Mouse (Mus musculus): ENCODE data around the gene Lsg1. TPM values are rescaled to one million over a fixed set of nuclear protein-coding genes. Genes with fewer than 3 reads are reported as not detected.

Lsg1 gene
- polyA plus RNA-seq, 1 experiment from 2014 or later, result 44.9 TPM

- H3K27ac ChIP-seq (ENCODE audit: low read depth, low read length), result no peak overlapping the region
- no peak overlapping the region for H3K4me2 ChIP-seq (ENCODE audit: low read length)
- H3K27me3 ChIP-seq (replicated peaks; ENCODE audit: control insufficient read depth, insufficient read depth, low read length), result no peaks in the 10 kb centered on the region
- 15% methylated on average over 6 of the region's 6 CpGs for WGBS
- H3K36me3 ChIP-seq (ENCODE audit: control insufficient read depth, insufficient read depth, low read length), result no peaks in the 10 kb centered on the region
- ATAC-seq, result no peak
- H3K4me3 ChIP-seq (ENCODE audit: low read length), result no peak overlapping the region
- H3K4me1 ChIP-seq (ENCODE audit: control insufficient read depth, insufficient read depth, low read depth, low read length), result no peaks in the 10 kb centered on the region
- no peak overlapping the region for H3K9ac ChIP-seq (ENCODE audit: low read depth, low read length)
- no peaks in the 10 kb centered on the region for H3K9me3 ChIP-seq (ENCODE audit: control insufficient read depth, low read length)
Observed at GRCm38 (mm10) chr16:30614705-30615317, 27.4 kb upstream of the Lsg1 start.

- no peak for ATAC-seq
- H3K9me3 ChIP-seq (ENCODE audit: control insufficient read depth, low read length), result no peaks in the 10 kb centered on the region
- 22% methylated on average over 5 of the region's 5 CpGs for WGBS
- no peaks in the 10 kb centered on the region for H3K4me1 ChIP-seq (ENCODE audit: control insufficient read depth, insufficient read depth, low read depth, low read length)
- H3K27me3 ChIP-seq (replicated peaks; ENCODE audit: control insufficient read depth, insufficient read depth, low read length), result no peaks in the 10 kb centered on the region
- H3K9ac ChIP-seq (ENCODE audit: low read depth, low read length), result no peak overlapping the region
- no peak overlapping the region for H3K4me2 ChIP-seq (ENCODE audit: low read length)
- no peak overlapping the region for H3K4me3 ChIP-seq (ENCODE audit: low read length)
- no peaks in the 10 kb centered on the region for H3K36me3 ChIP-seq (ENCODE audit: control insufficient read depth, insufficient read depth, low read length)
- H3K27ac ChIP-seq (ENCODE audit: low read depth, low read length), result no peak overlapping the region
Observed at GRCm38 (mm10) chr16:30614122-30614521, 26.7 kb upstream of the Lsg1 start.

GRCm38 (mm10) chr16:30613122-30613521 is 25.7 kb upstream of the Lsg1 start:
- no peak overlapping the region for H3K9ac ChIP-seq (ENCODE audit: low read depth, low read length)
- no peak overlapping the region for H3K27ac ChIP-seq (ENCODE audit: low read depth, low read length)
- no peaks in the 10 kb centered on the region for H3K9me3 ChIP-seq (ENCODE audit: control insufficient read depth, low read length)
- no peaks in the 10 kb centered on the region for H3K36me3 ChIP-seq (ENCODE audit: control insufficient read depth, insufficient read depth, low read length)
- H3K4me1 ChIP-seq (ENCODE audit: control insufficient read depth, insufficient read depth, low read depth, low read length), result no peaks in the 10 kb centered on the region
- ATAC-seq, result no peak
- no peak overlapping the region for H3K4me2 ChIP-seq (ENCODE audit: low read length)
- WGBS, result 88% methylated on average over 7 of the region's 7 CpGs
- H3K4me3 ChIP-seq (ENCODE audit: low read length), result no peak overlapping the region
- no peaks in the 10 kb centered on the region for H3K27me3 ChIP-seq (replicated peaks; ENCODE audit: control insufficient read depth, insufficient read depth, low read length)

- Histone ChIP-seq H3K27ac (ENCODE audit: low read depth, low read length) (no peak overlapping the region), H3K4me1 (ENCODE audit: control insufficient read depth, insufficient read depth, low read depth, low read length) (no peaks in the 10 kb centered on the region), H3K36me3 (ENCODE audit: control insufficient read depth, insufficient read depth, low read length) (no peaks in the 10 kb centered on the region), H3K9ac (ENCODE audit: low read depth, low read length) (no peak overlapping the region), H3K4me2 (ENCODE audit: low read length) (no peak overlapping the region), H3K9me3 (ENCODE audit: control insufficient read depth, low read length) (no peaks in the 10 kb centered on the region), H3K4me3 (ENCODE audit: low read length) (no peak overlapping the region), H3K27me3 (replicated peaks; ENCODE audit: control insufficient read depth, insufficient read depth, low read length) (no peaks in the 10 kb centered on the region)
- ATAC-seq, result no peak
- 83% methylated on average over 5 of the region's 5 CpGs for WGBS
Observed at GRCm38 (mm10) chr16:30611331-30611730, 23.9 kb upstream of the Lsg1 start.

GRCm38 (mm10) chr16:30607868-30608267 is 20.5 kb upstream of the Lsg1 start:
- ATAC-seq, result no peak
- no peak overlapping the region for H3K4me2 ChIP-seq (ENCODE audit: low read length)
- H3K27ac ChIP-seq (ENCODE audit: low read depth, low read length), result no peak overlapping the region
- H3K9ac ChIP-seq (ENCODE audit: low read depth, low read length), result no peak overlapping the region
- peaks cover 4% of the 10 kb centered on the region for H3K4me1 ChIP-seq (ENCODE audit: control insufficient read depth, insufficient read depth, low read depth, low read length)
- H3K27me3 ChIP-seq (replicated peaks; ENCODE audit: control insufficient read depth, insufficient read depth, low read length), result no peaks in the 10 kb centered on the region
- no peaks in the 10 kb centered on the region for H3K9me3 ChIP-seq (ENCODE audit: control insufficient read depth, low read length)
- no peaks in the 10 kb centered on the region for H3K36me3 ChIP-seq (ENCODE audit: control insufficient read depth, insufficient read depth, low read length)
- no peak overlapping the region for H3K4me3 ChIP-seq (ENCODE audit: low read length)
- 88% methylated on average over 3 of the region's 3 CpGs for WGBS

- 64% methylated on average over 6 of the region's 6 CpGs for WGBS
- no peak for ATAC-seq
- H3K4me3 ChIP-seq (ENCODE audit: low read length), result no peak overlapping the region
- no peak overlapping the region for H3K27ac ChIP-seq (ENCODE audit: low read depth, low read length)
- peaks cover 19% of the 10 kb centered on the region for H3K4me1 ChIP-seq (ENCODE audit: control insufficient read depth, insufficient read depth, low read depth, low read length)
- no peak overlapping the region; the same call in none of the 2 replicates for H3K9ac ChIP-seq (ENCODE audit: low read depth, low read length)
- H3K27me3 ChIP-seq (replicated peaks; ENCODE audit: control insufficient read depth, insufficient read depth, low read length), result peaks cover 8% of the 10 kb centered on the region
- H3K36me3 ChIP-seq (ENCODE audit: control insufficient read depth, insufficient read depth, low read length), result no peaks in the 10 kb centered on the region
- H3K4me2 ChIP-seq (ENCODE audit: low read length), result no peak overlapping the region
- no peaks in the 10 kb centered on the region for H3K9me3 ChIP-seq (ENCODE audit: control insufficient read depth, low read length)
Observed at GRCm38 (mm10) chr16:30605528-30605927, 18.1 kb upstream of the Lsg1 start.

- H3K27ac ChIP-seq (ENCODE audit: low read depth, low read length), result no peak overlapping the region
- no peak overlapping the region for H3K4me2 ChIP-seq (ENCODE audit: low read length)
- no peak for ATAC-seq
- 82% methylated on average over 7 of the region's 7 CpGs for WGBS
- H3K9me3 ChIP-seq (ENCODE audit: control insufficient read depth, low read length), result no peaks in the 10 kb centered on the region
- peaks cover 24% of the 10 kb centered on the region for H3K4me1 ChIP-seq (ENCODE audit: control insufficient read depth, insufficient read depth, low read depth, low read length)
- H3K27me3 ChIP-seq (replicated peaks; ENCODE audit: control insufficient read depth, insufficient read depth, low read length), result peaks cover 8% of the 10 kb centered on the region
- no peak overlapping the region for H3K4me3 ChIP-seq (ENCODE audit: low read length)
- H3K9ac ChIP-seq (ENCODE audit: low read depth, low read length), result no peak overlapping the region; the same call in 1 of the 2 replicates
- H3K36me3 ChIP-seq (ENCODE audit: control insufficient read depth, insufficient read depth, low read length), result no peaks in the 10 kb centered on the region
Observed at GRCm38 (mm10) chr16:30604807-30605137, 17.4 kb upstream of the Lsg1 start.

GRCm38 (mm10) chr16:30604061-30604806 is 16.8 kb upstream of the Lsg1 start:
- 77% methylated on average over 16 of the region's 16 CpGs for WGBS

GRCm38 (mm10) chr16:30603531-30603842 is 16.1 kb upstream of the Lsg1 start:
- no peaks in the 10 kb centered on the region for H3K36me3 ChIP-seq (ENCODE audit: control insufficient read depth, insufficient read depth, low read length)
- no peak overlapping the region for H3K9ac ChIP-seq (ENCODE audit: low read depth, low read length)
- H3K27me3 ChIP-seq (replicated peaks; ENCODE audit: control insufficient read depth, insufficient read depth, low read length), result peaks cover 8% of the 10 kb centered on the region
- no peak for ATAC-seq
- no peaks in the 10 kb centered on the region for H3K9me3 ChIP-seq (ENCODE audit: control insufficient read depth, low read length)
- H3K4me3 ChIP-seq (ENCODE audit: low read length), result no peak overlapping the region
- no peak overlapping the region; the same call in 1 of the 2 replicates for H3K27ac ChIP-seq (ENCODE audit: low read depth, low read length)
- WGBS, result 59% methylated on average over 9 of the region's 9 CpGs
- peak overlapping the region; percentile 41; the same call in 1 of the 2 replicates for H3K4me2 ChIP-seq (ENCODE audit: low read length)
- peaks cover 30% of the 10 kb centered on the region for H3K4me1 ChIP-seq (ENCODE audit: control insufficient read depth, insufficient read depth, low read depth, low read length)

More at GRCm38 (mm10) chr16:30604061-30604806, 16.8 kb upstream of the Lsg1 start:
- H3K9me3 ChIP-seq (ENCODE audit: control insufficient read depth, low read length), result no peaks in the 10 kb centered on the region
- ATAC-seq, result no peak
- no peak overlapping the region for H3K4me3 ChIP-seq (ENCODE audit: low read length)
- H3K27ac ChIP-seq (ENCODE audit: low read depth, low read length), result no peak overlapping the region
- H3K4me1 ChIP-seq (ENCODE audit: control insufficient read depth, insufficient read depth, low read depth, low read length), result peaks cover 28% of the 10 kb centered on the region
- H3K4me2 ChIP-seq (ENCODE audit: low read length), result no peak overlapping the region
- H3K27me3 ChIP-seq (replicated peaks; ENCODE audit: control insufficient read depth, insufficient read depth, low read length), result peaks cover 8% of the 10 kb centered on the region
- no peaks in the 10 kb centered on the region for H3K36me3 ChIP-seq (ENCODE audit: control insufficient read depth, insufficient read depth, low read length)
- H3K9ac ChIP-seq (ENCODE audit: low read depth, low read length), result no peak overlapping the region
